8 mouse cellular contexts compared by ENCODE assay signal in genomic region chr5:123891669-123892068, GRCm38 (mm10). TPM values are rescaled to one million over a fixed set of nuclear protein-coding genes. Genes with fewer than 3 reads are reported as not detected.
DNase-seq lines count a peak whose midpoint lies in the region; ATAC-seq lines count a peak whose summit lies in the region.

No protein-coding gene starts in this region.

- no peaks in the 10 kb centered on the region for H3K36me3 ChIP-seq in intestine, embryonic 15.5 days

- no peak overlapping the region for H3K9ac ChIP-seq in intestine, embryonic 15.5 days

- no peaks in the 10 kb centered on the region for H3K27me3 ChIP-seq in intestine, embryonic 15.5 days (replicated peaks)

- DNase-seq in cerebellum, postnatal 14 days, result peak; percentile 63 to 71
- no peak for DNase-seq in cerebellum, adult 8-10 months
- DNase-seq in left cerebral cortex, postnatal 25 days (ENCODE audit: low spot score in 2 of 2), result peak; percentile 39 to 50
- no peak for DNase-seq in left cerebral cortex, postnatal 10 days (ENCODE audit: extremely low spot score in 1 of 2, low spot score in 2 of 2)
- peak; percentile 11 for DNase-seq in Muller cell, postnatal 12 days (ENCODE audit: inconsistent ontology term)
- peak; percentile 57 for DNase-seq in right cerebral cortex, postnatal 14 days
- DNase-seq in cerebellum, adult 9-10 months, result no peak

- no peak overlapping the region for H3K4me3 ChIP-seq in intestine, embryonic 15.5 days (replicated peaks)

- H3K4me1 ChIP-seq in intestine, embryonic 15.5 days (replicated peaks), result no peaks in the 10 kb centered on the region

- intact Hi-C loops in left cerebral cortex, postnatal 25 days (cut with DNase I), result no loop called here
- intact Hi-C loops in left cerebral cortex, postnatal 10 days (cut with DNase I), result no loop called here

- no peaks in the 10 kb centered on the region for H3K9me3 ChIP-seq in intestine, embryonic 15.5 days

- 0 out of 2 replicates have a peak, but pooled peaks have one; percentile 36 for ATAC-seq in intestine, embryonic 15.5 days

- WGBS in intestine, embryonic 15.5 days, result 41% methylated on average over 6 of the region's 6 CpGs

- H3K4me2 ChIP-seq in intestine, embryonic 15.5 days (replicated peaks), result no peak overlapping the region

- H3K27ac ChIP-seq in intestine, embryonic 15.5 days, result no peak overlapping the region

RNA-seq across cellular contexts. Expression of gene Hcar1, which starts 11.8 kb away (rescaled TPM):
- 1 to 10 TPM; 1.0 to 1.4 TPM for total RNA-seq in left cerebral cortex, postnatal 25 days (2021)
- total RNA-seq in left cerebral cortex, postnatal 10 days (2021), result 1 to 10 TPM in 1 of 2 experiments, under 1 TPM in 1; 0.88 to 1.0 TPM
- 2.3 and 2.8 TPM in 2 replicates for polyA plus RNA-seq in intestine, embryonic 15.5 days (2015; fragmentation: Nextera tagmentation; extraction: Ambion mirVana)

RNA-seq across cellular contexts. Expression of gene Denr, which starts 15.3 kb away (rescaled TPM):
- total RNA-seq in left cerebral cortex, postnatal 25 days (2021), result 10 to 100 TPM; 64.4 to 73.6 TPM
- total RNA-seq in left cerebral cortex, postnatal 10 days (2021), result 10 to 100 TPM; 71.2 to 76.9 TPM
- polyA plus RNA-seq in intestine, embryonic 15.5 days (2015; fragmentation: Nextera tagmentation; extraction: Ambion mirVana), result 117 and 146 TPM in 2 replicates

RNA-seq across cellular contexts. Expression of gene Hcar2, which starts 26.4 kb away (rescaled TPM):
- not detected for total RNA-seq in left cerebral cortex, postnatal 25 days (2021)
- total RNA-seq in left cerebral cortex, postnatal 10 days (2021), result not detected
- polyA plus RNA-seq in intestine, embryonic 15.5 days (2015; fragmentation: Nextera tagmentation; extraction: Ambion mirVana), result 0.09 TPM in 1 of 2 replicates, not detected in the other

RNA-seq across cellular contexts. Expression of gene Gm43518, which starts 35.5 kb away (rescaled TPM):
- under 1 TPM in 1 of 2 experiments, not detected in 1; 0.82 TPM for total RNA-seq in left cerebral cortex, postnatal 25 days (2021)
- 1 to 10 TPM; 1.5 to 2.4 TPM for total RNA-seq in left cerebral cortex, postnatal 10 days (2021)
- 1.5 and 2.2 TPM in 2 replicates for polyA plus RNA-seq in intestine, embryonic 15.5 days (2015; fragmentation: Nextera tagmentation; extraction: Ambion mirVana)

RNA-seq across cellular contexts. Expression of gene Ccdc62, which starts 38.8 kb away (rescaled TPM):
- 1 to 10 TPM; 3.1 to 3.7 TPM for total RNA-seq in left cerebral cortex, postnatal 25 days (2021)
- 1 to 10 TPM; 2.1 to 2.8 TPM for total RNA-seq in left cerebral cortex, postnatal 10 days (2021)
- polyA plus RNA-seq in intestine, embryonic 15.5 days (2015; fragmentation: Nextera tagmentation; extraction: Ambion mirVana), result 4.7 and 5.1 TPM in 2 replicates

Comparison
In these comparisons a context has a peak if more than half of its experiments do, and no peak if none do; other contexts are left out.
1. DNase-seq: peak in cerebellum, postnatal 14 days (2 of 2), left cerebral cortex, postnatal 25 days (2 of 2), Muller cell, postnatal 12 days (single experiment) and right cerebral cortex, postnatal 14 days (single experiment); none in cerebellum, adult 8-10 months (single experiment), left cerebral cortex, postnatal 10 days (0 of 2) and cerebellum, adult 9-10 months (single experiment).